Mouse (Mus musculus) C2C12 (cell line): Measurements from ENCODE around the gene Ppp1r2.

Source experiments
- CTCF ChIP-seq: IDR thresholded peaks from one replicate; pipeline ENCODE4 v1.5.1; 2011; ENCODE audit not compliant: control insufficient read depth, insufficient read depth, insufficient read length
- FOSL1 ChIP-seq: IDR thresholded peaks from one replicate; pipeline ENCODE4 v1.8.0; 2011; ENCODE audit warnings: mild to moderate bottlenecking, low read length; ENCODE audit not compliant: poor library complexity, insufficient read depth, severe bottlenecking
- MYOD1 ChIP-seq: IDR thresholded peaks from one replicate; pipeline ENCODE4 v1.6.1; 2011; ENCODE audit warnings: low read depth; ENCODE audit not compliant: control insufficient read depth, insufficient read length
- MYOG ChIP-seq: IDR thresholded peaks from one replicate; pipeline ENCODE4 v1.6.1; 2011; ENCODE audit not compliant: control insufficient read depth, insufficient read length; ENCODE audit errors: extremely low read depth

DNA sequence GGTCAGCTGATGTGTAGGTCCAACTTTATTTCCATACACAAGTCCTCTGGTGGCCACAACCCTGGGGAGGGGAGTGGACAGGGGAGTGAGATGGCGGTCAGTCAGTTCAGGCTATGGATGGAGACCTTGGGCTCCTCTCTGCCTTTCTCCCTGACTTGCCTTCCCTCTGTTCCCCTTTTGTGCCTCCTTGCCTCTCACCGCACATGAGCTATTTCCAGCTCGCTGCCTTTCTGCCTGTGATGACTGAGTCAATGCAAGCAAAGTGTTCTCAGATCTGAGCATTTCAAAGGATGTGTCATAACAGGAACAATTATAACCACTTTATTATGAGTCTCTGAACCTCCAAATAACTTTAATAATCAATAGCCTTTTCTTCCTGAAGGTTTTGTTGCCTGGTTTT, 37.2 kb upstream of the Ppp1r2 start:
- TF ChIP-seq CTCF (no peak), FOSL1 (no peak), MYOG (no peak), MYOD1 (no peak)
